Mouse (Mus musculus): ENCODE measurements at regions not wholly inside any gene's neighbourhood (a gene's known extent, or its start where the extent isn't known, plus 50 kb on each side); places are given as distances from the start of the nearest gene placed in this dataset.

DNA sequence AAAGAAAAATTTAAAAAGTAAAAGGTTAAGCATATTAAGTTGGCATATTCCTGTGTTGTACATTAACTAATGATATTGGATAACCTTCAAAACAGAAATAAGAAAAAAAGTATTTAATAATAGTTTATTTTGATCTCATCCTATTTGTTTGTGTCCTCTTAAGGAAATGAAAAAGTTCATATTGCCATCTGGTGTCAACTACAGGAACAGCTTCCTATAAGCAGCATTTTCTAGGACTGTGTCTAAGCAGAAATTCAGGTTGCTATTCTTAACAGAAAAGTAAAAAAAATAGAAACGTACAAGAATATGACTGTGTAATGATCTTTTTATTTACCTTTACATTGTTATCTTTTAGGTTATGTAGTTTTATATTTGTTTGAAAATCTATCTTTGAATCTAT, 313.4 kb upstream of the G6pd2 start:
- 67% methylated on average over 1 of the region's 1 CpGs for WGBS
- no peak overlapping the region for H3K4me3 ChIP-seq (ENCODE audit: low read depth, low read length)
- no peak for ATAC-seq (ENCODE audit: low read depth)

DNA sequence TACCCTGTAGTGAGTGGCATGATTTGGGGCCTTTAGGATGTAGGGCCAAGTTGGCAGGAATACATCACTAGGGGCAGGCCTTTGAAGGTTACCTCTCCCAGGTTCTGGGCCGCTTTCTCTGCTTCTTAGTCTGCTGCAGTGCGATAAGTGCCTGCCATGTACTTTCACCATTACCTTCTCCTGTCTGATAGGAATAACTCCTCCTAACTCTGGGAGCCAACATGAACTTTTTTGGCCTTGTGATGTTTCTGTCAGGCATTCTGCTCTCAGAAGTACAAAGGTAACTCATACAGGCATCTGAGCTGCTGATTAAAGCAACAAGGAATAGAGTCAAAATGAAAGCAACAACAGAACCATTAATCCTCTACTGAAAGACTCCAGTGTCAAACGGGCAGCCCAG, 301.2 kb upstream of the G6pd2 start:
- no peak for ATAC-seq (ENCODE audit: low read depth)
- WGBS = 89% methylated on average over 3 of the region's 3 CpGs
- Histone ChIP-seq H3K36me3 (ENCODE audit: control insufficient read depth, insufficient read depth, low read length) (no peaks in the 10 kb centered on the region), H3K4me1 (ENCODE audit: control insufficient read depth, insufficient read depth, low read length) (no peaks in the 10 kb centered on the region), H3K9ac (replicated peaks; ENCODE audit: low read depth, low read length) (no peak overlapping the region), H3K9me3 (ENCODE audit: control insufficient read depth, low read length) (no peaks in the 10 kb centered on the region), H3K27me3 (ENCODE audit: control insufficient read depth, insufficient read depth, low read length) (no peaks in the 10 kb centered on the region), H3K27ac (ENCODE audit: low read depth, low read length) (no peak overlapping the region), H3K4me2 (ENCODE audit: low read depth, low read length) (no peak overlapping the region), H3K4me3 (ENCODE audit: low read depth, low read length) (no peak overlapping the region)

More for the DNA sequence above, 313.4 kb upstream of the G6pd2 start:
- Histone ChIP-seq H3K27me3 (ENCODE audit: control insufficient read depth, insufficient read depth, low read length) (no peaks in the 10 kb centered on the region), H3K27ac (ENCODE audit: low read depth, low read length) (no peak overlapping the region), H3K4me1 (ENCODE audit: control insufficient read depth, insufficient read depth, low read length) (no peaks in the 10 kb centered on the region), H3K9me3 (ENCODE audit: control insufficient read depth, low read length) (no peaks in the 10 kb centered on the region), H3K36me3 (ENCODE audit: control insufficient read depth, insufficient read depth, low read length) (no peaks in the 10 kb centered on the region), H3K4me2 (ENCODE audit: low read depth, low read length) (no peak overlapping the region), H3K9ac (replicated peaks; ENCODE audit: low read depth, low read length) (no peak overlapping the region)

DNA sequence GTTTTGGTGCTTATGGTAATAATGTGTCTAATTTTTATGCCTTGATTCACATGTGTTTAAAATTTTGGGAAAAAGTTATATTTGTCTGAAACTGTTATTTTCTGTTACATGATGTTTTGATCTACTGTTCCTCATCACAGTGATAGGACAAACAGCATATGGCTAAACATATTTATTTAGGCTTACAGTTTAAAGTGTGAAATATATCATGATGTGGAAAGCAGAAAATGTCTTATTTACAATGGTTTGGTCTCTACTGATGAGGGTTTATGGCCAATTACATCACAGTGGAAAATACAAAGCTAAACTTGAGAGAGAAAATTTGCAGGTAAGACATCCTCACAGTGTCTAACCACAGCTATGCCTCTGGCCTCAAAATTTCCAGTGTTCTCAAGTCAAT, 268.1 kb upstream of the G6pd2 start:
- no peak overlapping the region for H3K9ac ChIP-seq (replicated peaks; ENCODE audit: low read depth, low read length)
- no peak overlapping the region for H3K4me2 ChIP-seq (ENCODE audit: low read depth, low read length)
- H3K4me1 ChIP-seq (ENCODE audit: control insufficient read depth, insufficient read depth, low read length) = no peaks in the 10 kb centered on the region
- H3K9me3 ChIP-seq (ENCODE audit: control insufficient read depth, low read length) = no peaks in the 10 kb centered on the region
- no peak overlapping the region for H3K4me3 ChIP-seq (ENCODE audit: low read depth, low read length)
- H3K27me3 ChIP-seq (ENCODE audit: control insufficient read depth, insufficient read depth, low read length) = no peaks in the 10 kb centered on the region
- H3K27ac ChIP-seq (ENCODE audit: low read depth, low read length) = no peak overlapping the region
- no peaks in the 10 kb centered on the region for H3K36me3 ChIP-seq (ENCODE audit: control insufficient read depth, insufficient read depth, low read length)
- ATAC-seq (ENCODE audit: low read depth) = no peak

DNA sequence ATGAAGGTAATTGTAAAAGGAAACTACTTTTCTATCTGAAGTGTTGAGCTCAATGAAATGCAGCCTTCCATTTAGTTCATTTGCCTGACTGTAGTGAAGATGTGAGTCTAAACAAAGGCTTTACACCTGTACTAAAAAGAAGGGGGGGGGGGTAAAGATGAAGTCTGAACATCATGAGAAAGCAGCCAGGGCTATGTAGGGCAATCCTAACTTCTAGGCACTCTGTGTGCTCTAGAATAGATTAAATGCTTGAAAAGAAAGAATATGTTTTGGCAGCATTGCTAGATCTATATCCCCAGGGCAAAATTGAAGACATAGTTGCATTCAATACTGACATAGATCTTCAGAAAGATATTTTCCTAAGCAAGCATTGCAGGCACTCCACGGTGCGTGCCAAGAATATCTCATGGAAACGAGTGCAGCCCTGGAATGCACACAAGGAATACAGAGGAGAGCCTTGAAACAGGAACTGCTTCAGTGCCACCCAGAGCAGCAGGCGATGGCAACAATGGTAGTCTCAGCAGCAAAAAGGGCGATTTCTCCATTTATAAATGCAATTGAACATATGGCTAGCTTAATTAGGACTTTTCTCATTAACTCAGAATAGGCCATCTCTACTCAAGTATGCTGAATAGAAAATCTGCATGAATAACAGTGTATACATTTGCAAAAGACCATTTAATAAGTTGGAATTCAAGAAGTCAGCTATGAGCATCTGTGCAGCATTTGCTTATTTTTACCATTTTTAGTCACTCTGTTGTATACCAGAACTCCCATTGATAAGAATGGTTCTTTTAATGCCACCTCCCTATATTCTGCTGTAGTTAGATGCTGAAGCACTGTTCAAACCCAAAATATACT, 261.8 kb upstream of the G6pd2 start:
- H3K4me3 ChIP-seq (ENCODE audit: low read depth, low read length) = no peak overlapping the region

DNA sequence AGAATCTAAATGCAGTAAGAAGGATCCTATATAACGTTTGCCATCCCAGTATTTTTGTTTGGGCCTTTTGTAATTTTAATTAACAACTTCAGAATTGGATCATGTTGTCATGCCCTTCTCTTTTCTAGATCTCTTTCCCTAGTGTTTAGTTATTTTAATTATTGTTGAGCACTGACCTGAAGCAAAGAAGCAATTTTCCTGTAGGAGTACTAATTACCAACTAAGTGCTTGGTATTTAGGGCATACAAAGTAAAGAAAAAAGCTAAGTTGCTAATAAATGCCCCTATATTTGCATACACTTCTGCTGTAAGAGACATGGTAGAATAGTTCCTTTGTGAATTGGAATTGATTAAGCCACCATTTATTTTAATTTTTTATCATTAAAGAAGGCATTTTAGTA, 255.1 kb upstream of the G6pd2 start:
- no peak overlapping the region for H3K27ac ChIP-seq (ENCODE audit: low read depth, low read length)
- H3K9me3 ChIP-seq (ENCODE audit: control insufficient read depth, low read length) = no peaks in the 10 kb centered on the region
- no peaks in the 10 kb centered on the region for H3K27me3 ChIP-seq (ENCODE audit: control insufficient read depth, insufficient read depth, low read length)
- no peak overlapping the region for H3K4me3 ChIP-seq (ENCODE audit: low read depth, low read length)
- 55% methylated on average over 1 of the region's 1 CpGs for WGBS
- H3K36me3 ChIP-seq (ENCODE audit: control insufficient read depth, insufficient read depth, low read length) = no peaks in the 10 kb centered on the region
- no peak for ATAC-seq (ENCODE audit: low read depth)
- no peaks in the 10 kb centered on the region for H3K4me1 ChIP-seq (ENCODE audit: control insufficient read depth, insufficient read depth, low read length)
- H3K9ac ChIP-seq (replicated peaks; ENCODE audit: low read depth, low read length) = no peak overlapping the region
- no peak overlapping the region for H3K4me2 ChIP-seq (ENCODE audit: low read depth, low read length)

More for the DNA sequence above, 261.8 kb upstream of the G6pd2 start:
- peak; percentile 88 for ATAC-seq (ENCODE audit: low read depth)
- no peak overlapping the region for H3K4me2 ChIP-seq (ENCODE audit: low read depth, low read length)
- H3K9me3 ChIP-seq (ENCODE audit: control insufficient read depth, low read length) = no peaks in the 10 kb centered on the region
- H3K27ac ChIP-seq (ENCODE audit: low read depth, low read length) = no peak overlapping the region
- H3K9ac ChIP-seq (replicated peaks; ENCODE audit: low read depth, low read length) = no peak overlapping the region
- no peaks in the 10 kb centered on the region for H3K36me3 ChIP-seq (ENCODE audit: control insufficient read depth, insufficient read depth, low read length)
- no peaks in the 10 kb centered on the region for H3K27me3 ChIP-seq (ENCODE audit: control insufficient read depth, insufficient read depth, low read length)
- no peaks in the 10 kb centered on the region for H3K4me1 ChIP-seq (ENCODE audit: control insufficient read depth, insufficient read depth, low read length)
- 46% methylated on average over 5 of the region's 5 CpGs for WGBS
